8 mouse cellular contexts compared by ENCODE assay signal in the genomic region with DNA sequence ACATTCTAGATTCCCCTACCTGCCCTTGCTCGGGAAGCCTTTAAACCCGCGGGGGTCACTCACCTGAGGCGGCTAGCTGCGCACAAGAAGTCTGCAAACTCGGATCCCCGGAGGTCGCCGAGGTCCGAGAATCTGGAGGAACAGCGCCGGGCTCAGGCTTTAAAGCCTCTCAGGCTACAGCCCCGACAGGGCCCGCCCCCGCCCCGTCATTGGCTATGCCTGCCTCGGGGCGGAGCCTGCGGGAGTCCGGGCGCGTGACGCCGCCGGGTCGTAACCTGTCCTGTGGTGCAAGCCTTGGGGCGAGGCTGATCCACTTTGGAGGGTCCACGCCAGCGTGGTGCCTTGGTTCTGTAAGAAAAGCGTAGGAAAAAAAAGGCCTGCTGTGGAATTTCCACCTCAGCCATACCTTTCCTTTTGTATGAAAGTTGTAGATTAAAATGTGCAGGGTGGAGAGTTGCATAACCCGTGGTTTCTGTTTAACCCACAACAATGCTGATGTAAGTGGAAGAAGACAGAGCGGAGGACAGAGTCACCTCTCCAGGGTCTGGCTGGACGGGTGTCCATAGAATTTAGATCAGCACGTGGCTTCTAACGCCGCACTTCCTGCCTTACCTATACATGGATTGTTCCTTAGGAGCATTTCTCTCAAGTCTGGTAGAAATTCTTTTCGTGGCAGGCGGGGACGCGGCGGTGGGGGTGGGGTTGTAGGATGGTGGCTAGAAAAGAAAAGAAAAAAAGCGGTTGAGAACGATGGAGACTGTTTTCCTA. TPM values are rescaled to one million over a fixed set of nuclear protein-coding genes. Genes with fewer than 3 reads are reported as not detected.
DNase-seq lines count a peak whose midpoint lies in the region; ATAC-seq and TF ChIP-seq lines count a peak whose summit lies in the region.

A gene (minus strand): TSS at position 718 of the 768 bp plus-strand sequence.

- peak within 1 kb of the TSS; percentile 96 for H3K4me3 ChIP-seq in cortical plate, adult 2 months (ENCODE audit: insufficient read depth, low read length)
- H3K4me3 ChIP-seq in megakaryocyte, embryonic 14.5 days (replicated peaks): peak within 1 kb of the TSS; percentile 93

- ATAC-seq in activated CD4-positive, CD25-positive, alpha-beta regulatory T cell, adult 4 months: peak; percentile 97

- H3K36me3 ChIP-seq in megakaryocyte, embryonic 14.5 days (replicated peaks; ENCODE audit: low read length): peaks cover 2% of the 10 kb centered on the region

- no peaks in the 10 kb centered on the region for H3K9me3 ChIP-seq in megakaryocyte, embryonic 14.5 days

- DNase-seq in gastrocnemius, adult 8-10 months (ENCODE audit: low spot score in 2 of 2): peak; percentile 93 to 95
- peak; percentile 54 for DNase-seq in hindlimb bud, embryonic 11.5 days (ENCODE audit: extremely low spot score, low read depth, low spot score)
- peak; percentile 91 to 93 for DNase-seq in left cerebral cortex, adult 8-10 months (ENCODE audit: low spot score in 2 of 2)
- DNase-seq in right cerebral cortex, postnatal 10 days (ENCODE audit: low spot score in 2 of 2): peak; percentile 92
- peak; percentile 90 for DNase-seq in urinary bladder, postnatal 25 days (ENCODE audit: low spot score)

- TF ChIP-seq POLR2A in cortical plate, adult 2 months (IDR thresholded peaks at IDR 0.05; ENCODE audit: extremely low read depth, insufficient read depth, low read length): peak; percentile 85

- H3K4me1 ChIP-seq in cortical plate, adult 2 months (ENCODE audit: control insufficient read depth, insufficient read depth, low read length): peaks cover 2% of the 10 kb centered on the region; the same call in 1 of the 2 replicates
- H3K4me1 ChIP-seq in megakaryocyte, embryonic 14.5 days: peaks cover 6% of the 10 kb centered on the region

- TF ChIP-seq CTCF in cortical plate, adult 2 months (IDR thresholded peaks at IDR 0.05; ENCODE audit: extremely low read depth, insufficient read depth, low read length): no peak

- peak within 1 kb of the TSS; percentile 50 for H3K27ac ChIP-seq in cortical plate, adult 2 months (ENCODE audit: insufficient read depth, low read length)

- peaks cover 16% of the 10 kb centered on the region for H3K27me3 ChIP-seq in megakaryocyte, embryonic 14.5 days (replicated peaks)

RNA-seq across cellular contexts. Expression of the gene that starts here (rescaled TPM):
- 1 to 10 TPM; 3.8 to 4.2 TPM for polyA plus RNA-seq in activated CD4-positive, CD25-positive, alpha-beta regulatory T cell, adult 4 months (2017; shearing (Covaris generic))
- 121 and 125 TPM in 2 replicates for polyA plus RNA-seq in cortical plate, adult 2 months (2012; rRNA removed)
- total RNA-seq in gastrocnemius, adult 8-10 months (2022): 100 to 1,000 TPM; 113 to 163 (median 129) TPM
- total RNA-seq in left cerebral cortex, adult 8-10 months (2022): 100 to 1,000 TPM; 129 to 196 (median 170) TPM
- 15.0 TPM in 1 of 2 replicates, not detected in the other for polyA plus RNA-seq in megakaryocyte, embryonic 14.5 days (2012; ENCODE audit: insufficient read depth, low replicate concordance)

Comparison
In these comparisons a context has a peak if more than half of its experiments do, and no peak if none do; other contexts are left out.
1. Peak in every context shown above with its lines: DNase-seq, ATAC-seq, H3K4me3 ChIP-seq and H3K27ac ChIP-seq.